Comparison of ENCODE assay signal across 8 mouse cellular contexts in genomic region chr15:32718293-32718963, GRCm38 (mm10).
A peak's percentile ranks its signal among the peaks of the same experiment; 100 is the strongest.
DNase-seq lines count a peak whose midpoint lies in the region; ATAC-seq and TF ChIP-seq lines count a peak whose summit lies in the region.

No protein-coding gene starts in this region.

- H3K9me3 ChIP-seq in midbrain, postnatal 0 days (ENCODE audit: low read length): no peaks in the 10 kb centered on the region

- no peak overlapping the region for H3K9ac ChIP-seq in midbrain, postnatal 0 days (replicated peaks; ENCODE audit: low read length, poor library complexity, severe bottlenecking)

- H3K27ac ChIP-seq in kidney, adult 2 months (ENCODE audit: insufficient read depth, low read depth, low read length): no peak overlapping the region
- H3K27ac ChIP-seq in midbrain, postnatal 0 days (ENCODE audit: low read depth, low read length): no peak overlapping the region

- no peaks in the 10 kb centered on the region for H3K27me3 ChIP-seq in kidney, adult 2 months (replicated peaks; ENCODE audit: control insufficient read depth, insufficient read depth, low read length)
- H3K27me3 ChIP-seq in midbrain, postnatal 0 days (ENCODE audit: insufficient read depth, low read length): no peaks in the 10 kb centered on the region

- no peak overlapping the region for H3K4me3 ChIP-seq in kidney, adult 2 months (ENCODE audit: insufficient read depth, low read depth, low read length)
- H3K4me3 ChIP-seq in midbrain, postnatal 0 days (ENCODE audit: low read depth, low read length): no peak overlapping the region

- 42% methylated on average over 4 of the region's 4 CpGs for WGBS in kidney, adult 2 months
- WGBS in midbrain, postnatal 0 days: 44% methylated on average over 4 of the region's 4 CpGs

- ATAC-seq in midbrain, postnatal 0 days (ENCODE audit: low FRiP score): peak; percentile 89

- peak; percentile 90 for TF ChIP-seq CTCF in kidney, adult 2 months (conservative IDR thresholded peaks at IDR 0.05; ENCODE audit: insufficient read depth, insufficient read length, low read depth, low read length)
- peak; percentile 95 for TF ChIP-seq CTCF in midbrain, postnatal 0 days (IDR thresholded peaks at IDR 0.05)

- no peak for TF ChIP-seq POLR2A in kidney, adult 2 months (IDR thresholded peaks at IDR 0.05; ENCODE audit: low read depth, low read length)

- no peaks in the 10 kb centered on the region for H3K4me1 ChIP-seq in kidney, adult 2 months (ENCODE audit: control insufficient read depth, insufficient read depth, low read length)
- H3K4me1 ChIP-seq in midbrain, postnatal 0 days (ENCODE audit: insufficient read depth, low read length): no peaks in the 10 kb centered on the region

- intact Hi-C loops in left cerebral cortex, postnatal 36 days (cut with DNase I): loop anchor here (2.0 to 10.0 kb wide), 2 partner anchors 144 to 472 kb away; no protein-coding TSS in a partner anchor

- no peak overlapping the region for H3K4me2 ChIP-seq in midbrain, postnatal 0 days (ENCODE audit: low read depth, low read length, poor library complexity, severe bottlenecking)

- no peaks in the 10 kb centered on the region for H3K36me3 ChIP-seq in kidney, adult 2 months (ENCODE audit: control insufficient read depth, insufficient read depth, low read length)
- H3K36me3 ChIP-seq in midbrain, postnatal 0 days (ENCODE audit: insufficient read depth, low read length): no peaks in the 10 kb centered on the region

- peak; percentile 4 for DNase-seq in thymus, postnatal 14 days
- DNase-seq in thymus, postnatal 25 days: no peak
- DNase-seq in cerebellum, postnatal 36 days: peak; percentile 51 to 54
- peak; percentile 29 to 62 for DNase-seq in frontal cortex, postnatal 36 days (ENCODE audit: low spot score in 2 of 2)
- peak; percentile 54 for DNase-seq in kidney, adult 2 months
- peak; percentile 37 to 41 for DNase-seq in left cerebral cortex, postnatal 36 days (ENCODE audit: low spot score in 2 of 2)
- DNase-seq in midbrain, postnatal 0 days (ENCODE audit: low spot score): peak; percentile 85
- peak; percentile 42 for DNase-seq in telencephalon, adult 2 months (ENCODE audit: low read depth, low spot score)
